Mouse (Mus musculus) spleen, embryonic (tissue): ENCODE results near the gene Pkp2.

Experiments
- CTCF ChIA-PET: fragments of 350-600 bp; sonication (Branson Sonifier 250); formaldehyde crosslinking; loops from one replicate; lab custom pipeline; 2022; lab: Charles Lee

The Pkp2 gene

GRCm38 (mm10) chr16:16260882-16261281 is 47.8 kb downstream of the Pkp2 start:
- CTCF ChIA-PET: no interaction called here

GRCm38 (mm10) chr16:16261481-16261880 is 48.4 kb downstream of the Pkp2 start:
- CTCF ChIA-PET: no interaction called here

- CTCF ChIA-PET: no interaction called here
These were observed 49.3 kb downstream of the Pkp2 start for GRCm38 (mm10) chr16:16262436-16262835.

- CTCF ChIA-PET: no interaction called here
These were observed 59.9 kb downstream of the Pkp2 start for GRCm38 (mm10) chr16:16272978-16273377.

- CTCF ChIA-PET: no interaction called here
These were observed 60.6 kb downstream of the Pkp2 start for GRCm38 (mm10) chr16:16273752-16274151.

GRCm38 (mm10) chr16:16302369-16303137 is 89.4 kb downstream of the Pkp2 start, which contains the start of gene Yars2:
Gene Yars2 (plus strand): TSS chr16:16302965.
- CTCF ChIA-PET: no interaction called here

GRCm38 (mm10) chr16:16303138-16303827 is 90.2 kb downstream of the Pkp2 start:
- CTCF ChIA-PET: no interaction called here

- CTCF ChIA-PET: no interaction called here
These were observed 90.8 kb downstream of the Pkp2 start for GRCm38 (mm10) chr16:16303888-16304287.

GRCm38 (mm10) chr16:16311319-16311718 is 98.2 kb downstream of the Pkp2 start:
- CTCF ChIA-PET: no interaction called here
